Mouse (Mus musculus): ENCODE data around the gene Fabp1. TPM values are rescaled to one million over a fixed set of nuclear protein-coding genes. Genes with fewer than 3 reads are reported as not detected.

Gene Fabp1
- polyA plus RNA-seq, 1 experiment from 2014 or later = 0.55 TPM

DNA sequence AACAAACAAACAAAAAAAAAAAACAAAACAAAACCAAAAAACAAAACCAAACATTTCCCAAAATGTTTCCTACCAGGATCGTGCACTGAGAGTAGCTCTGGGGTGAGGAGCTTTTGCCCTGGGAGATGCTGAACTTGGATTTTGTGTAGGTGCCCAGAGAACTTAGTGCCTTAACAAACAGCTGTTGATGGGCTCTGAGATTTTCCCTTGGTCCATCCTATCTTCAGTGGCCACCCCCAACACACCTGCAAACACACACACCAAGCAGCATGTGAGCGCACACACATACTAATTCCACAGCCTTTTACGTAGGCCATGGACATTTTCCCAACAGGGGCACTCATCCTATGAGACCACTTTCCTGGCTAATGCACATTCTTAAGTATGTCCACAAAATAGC is 12.8 kb downstream of the Fabp1 start:
- Histone ChIP-seq H3K4me1 (no peaks in the 10 kb centered on the region), H3K4me2 (replicated peaks) (no peak overlapping the region), H3K27ac (replicated peaks) (no peak overlapping the region), H3K27me3 (no peaks in the 10 kb centered on the region), H3K4me3 (replicated peaks) (no peak overlapping the region), H3K9ac (no peak overlapping the region), H3K36me3 (no peaks in the 10 kb centered on the region), H3K9me3 (replicated peaks) (no peaks in the 10 kb centered on the region)
- 96% methylated on average over 3 of the region's 3 CpGs for WGBS
- no peak for ATAC-seq (ENCODE audit: insufficient number of reproducible peaks, low FRiP score, low TSS enrichment, low read depth)

DNA sequence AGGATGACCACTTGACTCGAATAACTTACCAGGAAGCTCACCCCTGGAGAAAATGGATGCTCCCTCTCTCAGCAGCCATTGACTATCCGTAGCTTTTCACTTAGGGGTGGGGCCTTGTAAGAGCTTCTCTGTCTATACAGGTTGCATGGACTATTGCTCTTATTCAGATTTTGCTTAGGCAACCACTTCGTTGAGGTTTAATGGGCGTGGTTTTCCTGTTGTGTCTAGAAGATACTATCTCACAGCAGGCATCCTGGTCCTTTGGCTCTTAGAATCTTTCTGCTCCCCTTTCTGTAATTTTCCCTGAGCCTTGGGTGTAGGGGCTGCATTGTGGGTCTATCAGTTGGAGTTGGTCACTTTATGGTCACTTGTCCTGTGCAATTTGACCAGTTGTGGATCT is 21.9 kb downstream of the Fabp1 start:
- H3K27me3 ChIP-seq = no peaks in the 10 kb centered on the region
- no peak for ATAC-seq (ENCODE audit: insufficient number of reproducible peaks, low FRiP score, low TSS enrichment, low read depth)
- no peaks in the 10 kb centered on the region for H3K4me1 ChIP-seq
- H3K27ac ChIP-seq (replicated peaks) = no peak overlapping the region
- H3K4me2 ChIP-seq (replicated peaks) = no peak overlapping the region
- no peak overlapping the region for H3K4me3 ChIP-seq (replicated peaks)
- no peak overlapping the region for H3K9ac ChIP-seq
- H3K36me3 ChIP-seq = no peaks in the 10 kb centered on the region
- no peaks in the 10 kb centered on the region for H3K9me3 ChIP-seq (replicated peaks)
- WGBS = 76% methylated on average over 4 of the region's 4 CpGs

DNA sequence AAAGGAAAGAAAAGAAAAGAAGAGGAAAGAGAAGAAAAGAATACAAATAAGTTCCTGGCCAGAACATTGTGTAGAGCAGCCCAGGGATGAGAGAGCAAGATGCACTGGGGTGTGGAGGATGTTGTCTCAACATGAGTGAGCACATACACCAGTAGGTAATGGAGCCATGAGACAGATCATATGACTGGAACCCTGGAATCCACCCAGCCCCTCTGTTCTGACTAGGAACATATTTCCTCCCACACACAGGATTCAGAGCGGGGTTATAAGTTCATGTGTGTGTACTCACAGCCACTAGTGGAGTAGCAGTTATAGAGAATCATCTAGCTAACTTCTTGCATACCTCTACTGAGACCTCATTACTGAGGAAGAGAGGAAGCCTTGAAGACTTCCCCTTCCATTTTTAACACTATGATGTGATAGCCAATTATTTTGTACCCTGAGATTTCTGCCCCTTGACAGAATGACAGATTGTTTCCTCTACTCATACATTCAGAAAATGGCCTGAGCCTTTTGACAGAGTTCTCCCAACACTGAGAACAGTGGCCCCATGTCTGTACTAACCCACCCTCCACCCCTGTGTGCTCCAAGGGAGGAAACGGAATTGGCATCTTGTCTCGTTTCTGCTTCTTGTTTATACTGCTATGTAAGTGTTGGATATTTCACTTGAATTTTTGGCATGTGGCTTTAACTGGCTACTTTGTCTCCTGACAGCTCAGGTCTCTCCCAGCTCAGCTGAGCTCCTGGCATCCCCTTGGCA is 24.7 kb downstream of the Fabp1 start:
- no peak overlapping the region for H3K4me2 ChIP-seq (replicated peaks)
- H3K4me3 ChIP-seq (replicated peaks) = no peak overlapping the region
- H3K9me3 ChIP-seq (replicated peaks) = no peaks in the 10 kb centered on the region
- no peak overlapping the region for H3K27ac ChIP-seq (replicated peaks)
- H3K36me3 ChIP-seq = no peaks in the 10 kb centered on the region
- H3K9ac ChIP-seq = no peak overlapping the region
- no peak for ATAC-seq (ENCODE audit: insufficient number of reproducible peaks, low FRiP score, low TSS enrichment, low read depth)
- 65% methylated on average over 3 of the region's 3 CpGs for WGBS
- peaks cover 4% of the 10 kb centered on the region; the same call in 1 of the 2 replicates for H3K4me1 ChIP-seq
- no peaks in the 10 kb centered on the region for H3K27me3 ChIP-seq

DNA sequence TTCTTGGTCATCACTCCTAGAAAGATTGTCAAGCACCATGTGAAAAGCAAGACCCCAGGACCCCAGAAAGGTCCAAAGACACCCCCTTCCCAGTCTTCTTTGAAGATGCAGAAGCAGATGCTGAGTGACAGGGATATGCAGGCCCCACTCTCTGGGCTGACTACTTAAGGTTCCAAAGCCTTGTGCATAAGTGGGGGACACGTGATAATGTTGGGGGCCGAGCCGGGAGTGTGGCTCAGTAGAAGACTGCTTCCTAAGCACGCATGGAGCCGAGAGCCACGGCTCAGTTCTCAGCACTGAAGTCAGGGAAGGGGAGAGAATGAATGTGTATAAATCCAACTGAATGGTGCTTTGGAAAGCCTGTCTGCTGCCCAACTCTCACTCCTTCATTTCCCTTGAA is 26.9 kb downstream of the Fabp1 start:
- no peak overlapping the region for H3K4me2 ChIP-seq (replicated peaks)
- H3K36me3 ChIP-seq = no peaks in the 10 kb centered on the region
- WGBS = 33% methylated on average over 6 of the region's 6 CpGs
- H3K4me3 ChIP-seq (replicated peaks) = no peak overlapping the region
- no peaks in the 10 kb centered on the region for H3K27me3 ChIP-seq
- ATAC-seq (ENCODE audit: insufficient number of reproducible peaks, low FRiP score, low TSS enrichment, low read depth) = no peak
- no peak overlapping the region for H3K27ac ChIP-seq (replicated peaks)
- H3K9me3 ChIP-seq (replicated peaks) = no peaks in the 10 kb centered on the region
- H3K9ac ChIP-seq = no peak overlapping the region
- H3K4me1 ChIP-seq = peaks cover 4% of the 10 kb centered on the region; the same call in 1 of the 2 replicates

DNA sequence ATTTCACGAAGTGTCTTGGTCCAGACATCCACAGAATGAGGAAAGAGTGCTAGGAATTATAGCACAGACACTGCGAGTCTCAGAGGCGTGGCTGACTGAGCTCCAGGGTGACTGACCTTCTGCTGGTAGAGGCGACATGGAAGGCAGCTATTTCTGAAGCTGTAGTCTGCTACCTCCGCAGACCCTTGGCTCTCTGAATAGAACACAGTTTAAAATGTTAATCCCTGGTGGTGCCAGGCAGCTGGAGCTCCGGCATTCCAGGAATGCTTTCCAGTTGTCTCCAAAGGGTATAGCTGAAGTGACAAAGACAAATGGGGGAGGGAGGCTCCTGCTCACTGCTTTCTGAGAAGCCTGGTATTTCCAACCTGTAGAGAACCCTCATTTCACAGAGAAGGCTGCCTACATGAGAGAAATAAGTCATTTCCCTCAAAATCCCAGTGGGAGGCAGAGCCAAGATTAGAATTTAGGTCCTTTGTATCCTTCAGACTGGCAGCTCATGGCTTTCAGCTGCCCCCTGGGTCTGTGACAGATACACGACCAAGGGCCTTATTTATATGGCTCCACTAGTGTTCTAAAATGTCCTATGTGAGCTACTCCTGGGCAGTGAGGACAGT is 27.6 kb downstream of the Fabp1 start:
- Histone ChIP-seq H3K36me3 (no peaks in the 10 kb centered on the region), H3K4me3 (replicated peaks) (no peak overlapping the region), H3K9ac (no peak overlapping the region), H3K4me2 (replicated peaks) (no peak overlapping the region), H3K27me3 (no peaks in the 10 kb centered on the region), H3K9me3 (replicated peaks) (no peaks in the 10 kb centered on the region), H3K27ac (replicated peaks) (no peak overlapping the region), H3K4me1 (peaks cover 4% of the 10 kb centered on the region; the same call in 1 of the 2 replicates)
- 10% methylated on average over 7 of the region's 7 CpGs for WGBS
- no peak; the same call in 1 of the 2 replicates for ATAC-seq (ENCODE audit: insufficient number of reproducible peaks, low FRiP score, low TSS enrichment, low read depth)

DNA sequence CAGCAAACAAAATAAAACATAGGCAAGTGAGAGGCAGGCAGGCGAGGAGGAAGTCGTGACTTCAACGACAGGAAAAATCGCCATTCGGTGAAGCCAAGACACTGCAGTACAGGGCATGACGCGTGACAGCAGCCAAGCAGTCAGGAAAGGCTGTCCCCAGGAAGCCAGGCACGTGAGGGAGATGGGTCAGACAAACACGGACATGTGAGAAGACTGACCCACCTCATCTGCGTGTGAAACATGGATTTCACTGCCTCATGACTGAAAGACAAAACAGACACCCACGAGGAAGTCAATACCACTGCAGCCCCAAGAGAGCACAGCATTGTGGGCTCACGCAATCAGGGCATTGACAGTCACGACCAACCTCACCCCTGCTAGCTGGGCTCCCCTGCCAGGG is 35.5 kb downstream of the Fabp1 start:
- Histone ChIP-seq H3K4me2 (replicated peaks) (no peak overlapping the region), H3K4me3 (replicated peaks) (no peak overlapping the region), H3K27ac (replicated peaks) (no peak overlapping the region), H3K4me1 (no peaks in the 10 kb centered on the region), H3K27me3 (no peaks in the 10 kb centered on the region), H3K9ac (no peak overlapping the region), H3K36me3 (no peaks in the 10 kb centered on the region), H3K9me3 (replicated peaks) (no peaks in the 10 kb centered on the region)
- ATAC-seq (ENCODE audit: insufficient number of reproducible peaks, low FRiP score, low TSS enrichment, low read depth) = no peak
- 79% methylated on average over 13 of the region's 13 CpGs for WGBS

DNA sequence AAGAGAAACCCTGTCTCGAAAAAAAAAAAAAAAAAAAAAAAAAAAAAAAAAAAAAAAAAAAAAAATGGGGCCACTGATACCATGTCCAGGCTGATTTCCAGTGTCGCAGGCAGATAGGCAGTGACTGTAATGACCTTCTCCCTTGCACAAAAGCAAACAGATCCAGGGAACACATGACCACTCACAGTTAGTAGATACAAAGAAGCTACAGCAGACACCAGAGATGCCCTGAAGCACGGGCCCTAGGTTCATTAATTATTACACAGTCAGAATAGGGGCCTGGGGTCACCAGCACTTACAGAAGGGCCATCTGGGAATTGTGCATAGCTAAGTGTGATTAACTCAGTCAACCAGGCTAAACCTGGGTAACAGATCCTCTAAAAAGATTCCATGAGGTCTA is 36.3 kb downstream of the Fabp1 start:
- H3K36me3 ChIP-seq = no peaks in the 10 kb centered on the region
- WGBS = 79% methylated on average over 3 of the region's 3 CpGs
- no peak overlapping the region for H3K9ac ChIP-seq
- no peak overlapping the region for H3K4me2 ChIP-seq (replicated peaks)
- no peaks in the 10 kb centered on the region for H3K27me3 ChIP-seq
- H3K4me1 ChIP-seq = no peaks in the 10 kb centered on the region
- no peak for ATAC-seq (ENCODE audit: insufficient number of reproducible peaks, low FRiP score, low TSS enrichment, low read depth)
- H3K9me3 ChIP-seq (replicated peaks) = no peaks in the 10 kb centered on the region
- H3K4me3 ChIP-seq (replicated peaks) = no peak overlapping the region
- no peak overlapping the region for H3K27ac ChIP-seq (replicated peaks)

DNA sequence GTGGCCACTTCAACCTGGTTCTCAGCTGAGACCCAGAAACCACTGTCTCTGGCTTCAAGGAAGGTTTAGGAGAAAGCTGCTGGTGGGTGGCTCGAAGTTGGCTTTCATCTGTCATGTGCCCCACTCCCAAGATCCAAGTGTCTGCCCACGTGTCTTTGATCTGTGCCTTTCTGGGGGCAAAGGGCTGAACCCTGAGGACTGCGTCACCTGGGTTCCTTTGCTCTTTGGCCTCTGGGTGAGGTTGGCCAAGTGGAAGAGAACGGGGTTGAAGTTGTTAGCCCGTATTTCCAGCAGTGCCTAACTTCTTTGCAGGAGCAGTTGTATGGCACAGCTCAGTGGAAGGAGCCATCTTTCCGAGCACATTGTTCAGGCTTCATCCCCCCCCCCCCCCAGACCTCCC is 36.9 kb downstream of the Fabp1 start:
- 79% methylated on average over 6 of the region's 6 CpGs for WGBS
- Histone ChIP-seq H3K4me2 (replicated peaks) (no peak overlapping the region), H3K27me3 (no peaks in the 10 kb centered on the region), H3K27ac (replicated peaks) (no peak overlapping the region), H3K4me1 (no peaks in the 10 kb centered on the region), H3K36me3 (no peaks in the 10 kb centered on the region), H3K9ac (no peak overlapping the region), H3K9me3 (replicated peaks) (no peaks in the 10 kb centered on the region), H3K4me3 (replicated peaks) (no peak overlapping the region)
- ATAC-seq (ENCODE audit: insufficient number of reproducible peaks, low FRiP score, low TSS enrichment, low read depth) = no peak

DNA sequence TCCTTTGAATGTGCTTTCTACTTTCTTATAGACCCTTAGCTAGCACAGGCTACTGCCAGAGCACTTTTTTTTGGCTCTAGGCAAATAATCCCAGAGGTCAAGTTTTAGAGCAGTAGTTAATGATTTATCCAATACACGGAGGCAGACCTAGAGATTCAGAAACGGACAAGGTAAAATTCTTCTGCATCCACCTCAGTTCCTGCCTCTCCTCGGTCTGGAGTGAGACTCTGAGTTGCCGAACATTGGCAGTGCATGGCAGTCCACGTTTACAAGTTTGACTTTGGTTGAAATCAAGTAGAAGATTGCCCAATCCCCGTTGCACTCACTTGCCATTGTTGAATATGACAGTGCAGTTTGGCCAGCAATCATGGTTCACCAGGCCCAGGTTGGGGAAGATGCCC is 37.4 kb downstream of the Fabp1 start:
- 86% methylated on average over 6 of the region's 6 CpGs for WGBS
- no peaks in the 10 kb centered on the region for H3K9me3 ChIP-seq (replicated peaks)
- no peak overlapping the region for H3K4me2 ChIP-seq (replicated peaks)
- no peaks in the 10 kb centered on the region for H3K4me1 ChIP-seq
- no peak overlapping the region for H3K27ac ChIP-seq (replicated peaks)
- no peaks in the 10 kb centered on the region for H3K27me3 ChIP-seq
- no peak overlapping the region for H3K4me3 ChIP-seq (replicated peaks)
- no peak overlapping the region for H3K9ac ChIP-seq
- no peaks in the 10 kb centered on the region for H3K36me3 ChIP-seq
- ATAC-seq (ENCODE audit: insufficient number of reproducible peaks, low FRiP score, low TSS enrichment, low read depth) = no peak

DNA sequence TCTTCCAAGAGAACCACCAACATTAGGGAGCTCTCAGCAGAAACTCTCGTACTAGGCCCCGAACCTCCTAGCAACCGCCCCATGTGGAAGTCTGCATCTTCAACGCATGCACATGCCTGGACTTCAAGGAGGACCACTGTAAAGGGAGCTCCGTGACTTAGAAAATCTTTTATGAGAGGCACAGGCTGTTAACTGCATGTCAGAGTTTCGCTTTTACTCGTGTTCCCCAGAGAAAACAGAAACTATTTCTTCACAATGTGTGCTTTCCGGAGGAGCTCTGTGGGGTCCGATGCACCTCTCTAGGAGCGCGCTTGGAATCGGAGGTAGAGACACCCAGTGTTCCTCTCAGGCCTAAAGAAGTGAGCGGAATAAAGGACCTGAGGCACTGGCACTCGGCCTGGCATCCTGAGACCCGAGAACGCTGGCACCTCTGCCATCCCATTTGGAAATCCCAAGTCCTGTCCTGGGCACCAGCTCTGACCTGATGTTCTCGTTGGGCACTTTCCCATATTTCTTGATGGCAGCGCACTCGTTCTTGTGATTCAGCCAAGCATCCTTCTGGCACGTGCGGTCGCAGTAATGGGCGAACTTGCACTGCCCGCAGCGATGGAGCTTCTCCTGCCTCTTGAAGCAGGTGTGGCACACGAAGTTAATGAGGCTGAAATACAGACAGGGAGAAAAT is 39.6 kb downstream of the Fabp1 start:
- Histone ChIP-seq H3K4me3 (replicated peaks) (no peak overlapping the region), H3K36me3 (no peaks in the 10 kb centered on the region), H3K4me1 (no peaks in the 10 kb centered on the region), H3K9me3 (replicated peaks) (no peaks in the 10 kb centered on the region), H3K9ac (no peak overlapping the region), H3K4me2 (replicated peaks) (no peak overlapping the region), H3K27ac (replicated peaks) (no peak overlapping the region), H3K27me3 (no peaks in the 10 kb centered on the region)
- ATAC-seq (ENCODE audit: insufficient number of reproducible peaks, low FRiP score, low TSS enrichment, low read depth) = no peak
- WGBS = 88% methylated on average over 26 of the region's 26 CpGs

DNA sequence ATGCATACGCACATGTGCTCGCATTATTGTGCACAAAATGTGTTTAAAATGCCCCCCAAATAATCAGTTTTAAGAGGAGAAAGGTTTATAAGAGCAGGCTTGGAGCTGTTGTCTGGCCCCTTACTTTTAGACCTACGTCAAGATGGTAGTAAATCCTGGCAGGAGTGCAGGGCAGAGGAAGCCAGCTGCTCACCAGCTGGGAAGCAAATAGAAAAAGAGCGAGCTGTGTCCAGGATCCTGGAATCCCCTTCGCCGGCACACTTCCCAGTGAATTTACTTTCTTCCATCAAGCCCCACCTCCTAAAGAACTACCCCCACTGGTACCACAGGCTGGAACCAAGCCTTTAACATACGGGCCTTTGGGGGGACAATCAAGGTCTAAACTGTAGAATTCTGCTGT is 41.2 kb downstream of the Fabp1 start:
- Histone ChIP-seq H3K27me3 (no peaks in the 10 kb centered on the region), H3K27ac (replicated peaks) (no peak overlapping the region), H3K9ac (no peak overlapping the region), H3K4me3 (replicated peaks) (no peak overlapping the region), H3K4me2 (replicated peaks) (no peak overlapping the region), H3K9me3 (replicated peaks) (no peaks in the 10 kb centered on the region), H3K4me1 (no peaks in the 10 kb centered on the region), H3K36me3 (no peaks in the 10 kb centered on the region)
- WGBS = 69% methylated on average over 7 of the region's 7 CpGs
- no peak for ATAC-seq (ENCODE audit: insufficient number of reproducible peaks, low FRiP score, low TSS enrichment, low read depth)
